Mouse (Mus musculus) neural tube, embryonic 14.5 days (tissue): Measurements from ENCODE around the gene Tfec. TPM values are rescaled to one million over a fixed set of nuclear protein-coding genes. Genes with fewer than 3 reads are reported as not detected.
A peak's percentile ranks its signal among the peaks of the same experiment; 100 is the strongest.

Source experiments
- ATAC-seq: fragments of 200-750 bp; cut with Nextera tagmentation; 2 replicates; pipeline ENCODE4 v1.8.0; 2017; ENCODE audit warnings: low read depth, mild to moderate bottlenecking, moderate TSS enrichment, moderate library complexity
- H3K27ac ChIP-seq: fragments of 300-500 bp; sonication (generic); 2 replicates; pipeline ENCODE4 v1.5.1; 2014; ENCODE audit warnings: low read depth, mild to moderate bottlenecking, control low read depth, low read length, moderate library complexity, mixed read lengths
- H3K27me3 ChIP-seq: fragments of 300-500 bp; sonication (generic); 2 replicates; pipeline ENCODE4 v1.6.1; 2014; ENCODE audit warnings: low read length; ENCODE audit not compliant: control insufficient read depth, insufficient read depth
- H3K36me3 ChIP-seq: fragments of 300-500 bp; sonication (generic); 2 replicates; pipeline ENCODE4 v1.6.1; 2014; ENCODE audit warnings: low read length, mixed read lengths; ENCODE audit not compliant: control insufficient read depth, insufficient read depth
- H3K4me1 ChIP-seq: fragments of 300-500 bp; sonication (generic); 2 replicates; pipeline ENCODE4 v1.6.1; 2014; ENCODE audit warnings: low read length; ENCODE audit not compliant: control insufficient read depth, insufficient read depth
- H3K4me2 ChIP-seq: fragments of 300-500 bp; sonication (generic); 2 replicates; pipeline ENCODE4 v1.6.1; 2014; ENCODE audit warnings: mild to moderate bottlenecking, low read depth, low read length, control low read depth
- H3K4me3 ChIP-seq: fragments of 300-500 bp; sonication (generic); 2 replicates; pipeline ENCODE4 v1.5.1; 2014; ENCODE audit warnings: low read depth, low read length, control low read depth, mixed read lengths
- H3K9ac ChIP-seq: fragments of 300-500 bp; sonication (generic); replicated peaks from 2 replicates; pipeline ENCODE4 v1.6.1; 2014; ENCODE audit warnings: low read depth, mild to moderate bottlenecking, control low read depth, low read length, mixed read lengths
- H3K9me3 ChIP-seq: fragments of 300-500 bp; sonication (generic); 2 replicates; pipeline ENCODE4 v1.6.1; 2016; ENCODE audit warnings: low read length; ENCODE audit not compliant: control insufficient read depth
- WGBS: fragments of 180-500 bp; shearing (Covaris S2); extraction: QIAGEN DNeasy Blood & Tissue Kit; methylation state at CpG from one replicate; pipeline ENCODE4 v1.1.7; 2014; 5-methylcytosine and 5-hydroxymethylcytosine counted together
- polyA plus RNA-seq: library from polyadenylated mRNA; unstranded; fragments of >200 nt; fragmentation: Nextera tagmentation; extraction: Ambion mirVana; gene quantifications from 2 replicates; pipeline ENCODE4 v1.2.1, GENCODE M21; 2014

Gene Tfec
- polyA plus RNA-seq, 1 experiment from 2014 or later = 0.29 TPM

GRCm38 (mm10) chr6:16870067-16870466 is 28.2 kb downstream of the Tfec start:
- Histone ChIP-seq H3K27ac (no peak overlapping the region), H3K4me3 (no peak overlapping the region), H3K4me1 (no peaks in the 10 kb centered on the region), H3K36me3 (no peaks in the 10 kb centered on the region), H3K27me3 (no peaks in the 10 kb centered on the region), H3K9ac (no peak overlapping the region), H3K9me3 (no peaks in the 10 kb centered on the region), H3K4me2 (no peak overlapping the region)
- WGBS = 74% methylated on average over 2 of the region's 2 CpGs
- ATAC-seq = no peak

- no peak overlapping the region for H3K27ac ChIP-seq
- no peak overlapping the region for H3K9ac ChIP-seq
- H3K9me3 ChIP-seq = no peaks in the 10 kb centered on the region; the same call in 1 of the 2 replicates
- H3K27me3 ChIP-seq = no peaks in the 10 kb centered on the region
- no peaks in the 10 kb centered on the region for H3K36me3 ChIP-seq
- no peak overlapping the region for H3K4me3 ChIP-seq
- no peak for ATAC-seq
- no peaks in the 10 kb centered on the region for H3K4me1 ChIP-seq
- WGBS = 84% methylated on average over 2 of the region's 2 CpGs
- no peak overlapping the region for H3K4me2 ChIP-seq
Measured at GRCm38 (mm10) chr6:16868314-16868713, 29.9 kb downstream of the Tfec start.

GRCm38 (mm10) chr6:16862753-16863508 is 35.3 kb downstream of the Tfec start:
- Histone ChIP-seq H3K27ac (no peak overlapping the region), H3K4me3 (no peak overlapping the region), H3K36me3 (no peaks in the 10 kb centered on the region), H3K9ac (no peak overlapping the region), H3K4me1 (no peaks in the 10 kb centered on the region), H3K9me3 (no peaks in the 10 kb centered on the region; the same call in 1 of the 2 replicates), H3K4me2 (no peak overlapping the region), H3K27me3 (no peaks in the 10 kb centered on the region)
- 93% methylated on average over 6 of the region's 6 CpGs for WGBS
- no peak for ATAC-seq

GRCm38 (mm10) chr6:16862050-16862449 is 36.2 kb downstream of the Tfec start:
- no peaks in the 10 kb centered on the region for H3K36me3 ChIP-seq
- H3K9me3 ChIP-seq = no peaks in the 10 kb centered on the region; the same call in 1 of the 2 replicates
- H3K4me1 ChIP-seq = no peaks in the 10 kb centered on the region
- H3K9ac ChIP-seq = no peak overlapping the region
- no peaks in the 10 kb centered on the region for H3K27me3 ChIP-seq
- no peak overlapping the region for H3K27ac ChIP-seq
- H3K4me2 ChIP-seq = no peak overlapping the region
- H3K4me3 ChIP-seq = no peak overlapping the region
- ATAC-seq = no peak
- 92% methylated on average over 3 of the region's 3 CpGs for WGBS

GRCm38 (mm10) chr6:16855879-16856545 is 42.2 kb downstream of the Tfec start:
- Histone ChIP-seq H3K4me2 (no peak overlapping the region), H3K4me3 (no peak overlapping the region), H3K9me3 (no peaks in the 10 kb centered on the region), H3K9ac (no peak overlapping the region), H3K27me3 (no peaks in the 10 kb centered on the region), H3K36me3 (no peaks in the 10 kb centered on the region), H3K27ac (no peak overlapping the region), H3K4me1 (no peaks in the 10 kb centered on the region)
- 93% methylated on average over 7 of the region's 7 CpGs for WGBS
- ATAC-seq = no peak

- Histone ChIP-seq H3K4me1 (no peaks in the 10 kb centered on the region), H3K9me3 (no peaks in the 10 kb centered on the region), H3K36me3 (no peaks in the 10 kb centered on the region), H3K9ac (no peak overlapping the region), H3K4me2 (no peak overlapping the region), H3K27me3 (no peaks in the 10 kb centered on the region), H3K4me3 (no peak overlapping the region), H3K27ac (no peak overlapping the region)
- 83% methylated on average over 9 of the region's 9 CpGs for WGBS
- no peak for ATAC-seq
Measured at GRCm38 (mm10) chr6:16854977-16855376, 43.3 kb downstream of the Tfec start.

GRCm38 (mm10) chr6:16846521-16846920 is 51.7 kb downstream of the Tfec start:
- Histone ChIP-seq H3K27ac (no peak overlapping the region), H3K9ac (no peak overlapping the region), H3K4me1 (no peaks in the 10 kb centered on the region), H3K9me3 (no peaks in the 10 kb centered on the region), H3K4me2 (no peak overlapping the region), H3K36me3 (no peaks in the 10 kb centered on the region), H3K27me3 (no peaks in the 10 kb centered on the region), H3K4me3 (no peak overlapping the region)
- ATAC-seq = no peak
- WGBS = 87% methylated on average over 7 of the region's 7 CpGs

GRCm38 (mm10) chr6:16835631-16836030 is 62.6 kb downstream of the Tfec start:
- no peak for ATAC-seq
- Histone ChIP-seq H3K36me3 (no peaks in the 10 kb centered on the region), H3K4me3 (no peak overlapping the region), H3K9ac (no peak overlapping the region), H3K4me2 (no peak overlapping the region), H3K27me3 (no peaks in the 10 kb centered on the region), H3K4me1 (no peaks in the 10 kb centered on the region), H3K9me3 (no peaks in the 10 kb centered on the region), H3K27ac (no peak overlapping the region)
- WGBS = 84% methylated on average over 1 of the region's 1 CpGs

- Histone ChIP-seq H3K4me3 (no peak overlapping the region), H3K4me1 (no peaks in the 10 kb centered on the region), H3K4me2 (no peak overlapping the region), H3K9me3 (no peaks in the 10 kb centered on the region), H3K36me3 (no peaks in the 10 kb centered on the region), H3K27me3 (no peaks in the 10 kb centered on the region), H3K27ac (no peak overlapping the region), H3K9ac (no peak overlapping the region)
- ATAC-seq = 0 out of 2 replicates have a peak, but pooled peaks have one; percentile 49
Measured at GRCm38 (mm10) chr6:16828304-16828703, 69.9 kb downstream of the Tfec start.
